Comparison of ENCODE assay signal across 15 mouse cellular contexts in the genomic region with DNA sequence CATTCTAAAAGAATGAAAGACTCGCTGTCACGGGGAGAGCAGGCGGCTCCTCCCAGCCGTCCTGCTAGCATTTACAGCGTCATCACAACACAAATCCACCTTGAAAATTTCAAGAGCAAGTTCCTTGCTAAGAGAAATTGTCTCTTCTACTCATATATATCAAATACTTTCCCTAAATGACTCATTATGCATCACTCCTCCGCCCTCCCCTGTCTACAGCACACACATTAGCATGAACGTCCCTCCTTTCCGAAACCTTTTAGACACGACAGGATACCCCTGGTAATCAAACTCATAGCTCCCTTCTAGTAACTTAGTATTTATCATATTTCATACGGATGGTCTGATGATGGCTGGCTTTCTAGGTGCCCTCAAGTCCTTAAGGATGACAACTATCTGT.
"Had no signal": no experiment of that assay in that cellular context is flagged by ENCODE, and none has a peak within 500 bp of the region (broad histone marks: within the 10 kb centered on the region; RNA-seq: fewer than 3 reads in every experiment).

No protein-coding gene starts in this region.

- ATAC-seq: liver, postnatal 0 days; midbrain, embryonic 13.5 days had no signal

- DNase-seq: kidney, postnatal 14 days; liver; liver, embryonic 13.5 days; liver, postnatal 0 days; right cerebral cortex, adult 18-20 months; thymus, adult 2 months; thymus, postnatal 25 days had no signal

- H3K4me2 ChIP-seq: kidney, embryonic 15.5 days; limb, embryonic 12.5 days; liver, embryonic 13.5 days; lung, embryonic 15.5 days; midbrain, embryonic 13.5 days; neural tube, embryonic 15.5 days; stomach, embryonic 15.5 days had no signal

- H3K9me3 ChIP-seq: kidney, embryonic 15.5 days; limb, embryonic 12.5 days; liver, embryonic 13.5 days; lung, embryonic 15.5 days; megakaryocyte, embryonic 14.5 days; midbrain, embryonic 13.5 days; neural tube, embryonic 15.5 days; stomach, embryonic 15.5 days had no signal

- H3K27ac ChIP-seq: kidney, embryonic 15.5 days; limb, embryonic 12.5 days; liver, embryonic 13.5 days; lung, embryonic 15.5 days; macrophage; neural tube, embryonic 15.5 days; stomach, embryonic 15.5 days had no signal

- H3K4me3 ChIP-seq: kidney, embryonic 15.5 days; limb, embryonic 12.5 days; liver, embryonic 13.5 days; lung, embryonic 15.5 days; megakaryocyte, embryonic 14.5 days; midbrain, embryonic 13.5 days; neural tube, embryonic 15.5 days; stomach, embryonic 15.5 days had no signal

- H3K27me3 ChIP-seq: kidney, embryonic 15.5 days; limb, embryonic 12.5 days; liver, embryonic 13.5 days; lung, embryonic 15.5 days; megakaryocyte, embryonic 14.5 days; midbrain, embryonic 13.5 days; neural tube, embryonic 15.5 days; stomach, embryonic 15.5 days had no signal

- H3K4me1 ChIP-seq: limb, embryonic 12.5 days; liver, embryonic 13.5 days; midbrain, embryonic 13.5 days; stomach, embryonic 15.5 days had no signal

- H3K9ac ChIP-seq: kidney, embryonic 15.5 days; limb, embryonic 12.5 days; liver, embryonic 13.5 days; liver, postnatal 0 days; lung, embryonic 15.5 days; midbrain, embryonic 13.5 days; neural tube, embryonic 15.5 days; stomach, embryonic 15.5 days had no signal
